Mouse (Mus musculus): Measurements from ENCODE around the gene Camsap2.

GRCm38 (mm10) chr1:136380161-136380560, 34.3 kb upstream of the Camsap2 start:
- no peak for TF ChIP-seq CTCF (IDR thresholded peaks at IDR 0.05; ENCODE audit: borderline replicate concordance, control insufficient read depth, extremely low read depth, insufficient read depth, low read length, poor library complexity)
- no peak for TF ChIP-seq POLR2A (IDR thresholded peaks at IDR 0.05; ENCODE audit: control insufficient read depth, extremely low read depth, insufficient read depth, low read length, poor library complexity)
